Mouse (Mus musculus) midbrain, postnatal 0 days (tissue): ENCODE measurements around the gene Mrps24. TPM values are rescaled to one million over a fixed set of nuclear protein-coding genes. Genes with fewer than 3 reads are reported as not detected.

Experiments
- ATAC-seq: fragments of 200-750 bp; cut with Nextera tagmentation; 2 replicates; pipeline ENCODE4 v1.8.0; 2017; ENCODE audit warnings: moderate number of reproducible peaks, mild to moderate bottlenecking, moderate TSS enrichment, moderate library complexity; ENCODE audit not compliant: low FRiP score
- DNase-seq: peaks from one replicate; pipeline ENCODE4 v3.0.0-alpha.2; 2015; ENCODE audit warnings: low spot score
- H3K27ac ChIP-seq: fragments of 300-500 bp; sonication (generic); 2 replicates; pipeline ENCODE4 v1.5.1; 2014; ENCODE audit warnings: low read depth, mild to moderate bottlenecking, low read length, mixed read lengths
- H3K27me3 ChIP-seq: fragments of 300-500 bp; sonication (generic); 2 replicates; pipeline ENCODE4 v1.6.1; 2014; ENCODE audit warnings: low read length, control low read depth, mixed read lengths; ENCODE audit not compliant: insufficient read depth
- H3K36me3 ChIP-seq: fragments of 300-500 bp; sonication (generic); 2 replicates; pipeline ENCODE4 v1.6.1; 2014; ENCODE audit warnings: low read length, control low read depth, mixed read lengths; ENCODE audit not compliant: insufficient read depth
- H3K4me1 ChIP-seq: fragments of 300-500 bp; sonication (generic); 2 replicates; pipeline ENCODE4 v1.6.1; 2014; ENCODE audit warnings: mild to moderate bottlenecking, control low read depth, antibody characterized with exemption, low read length, mixed read lengths; ENCODE audit not compliant: insufficient read depth
- H3K4me2 ChIP-seq: fragments of 300-500 bp; sonication (generic); 2 replicates; pipeline ENCODE4 v1.6.1; 2014; ENCODE audit warnings: low read depth, mild to moderate bottlenecking, low read length, mixed read lengths; ENCODE audit not compliant: poor library complexity, severe bottlenecking
- H3K4me3 ChIP-seq: fragments of 300-500 bp; sonication (generic); 2 replicates; pipeline ENCODE4 v1.5.1; 2014; ENCODE audit warnings: low read depth, mild to moderate bottlenecking, low read length, moderate library complexity
- H3K9ac ChIP-seq: fragments of 300-500 bp; sonication (generic); replicated peaks from 2 replicates; pipeline ENCODE4 v1.6.1; 2014; ENCODE audit warnings: mild to moderate bottlenecking, low read length, moderate library complexity, mixed read lengths; ENCODE audit not compliant: poor library complexity, severe bottlenecking
- H3K9me3 ChIP-seq: fragments of 300-500 bp; sonication (generic); 2 replicates; pipeline ENCODE4 v1.6.1; 2016; ENCODE audit warnings: low read length, control low read depth
- CTCF ChIP-seq: IDR thresholded peaks from 2 replicates; pipeline ENCODE4 v1.5.1; 2016; ENCODE audit warnings: antibody characterized with exemption, mild to moderate bottlenecking
- WGBS: fragments of 180-500 bp; shearing (Covaris S2); extraction: QIAGEN DNeasy Blood & Tissue Kit; methylation state at CpG from one replicate; pipeline ENCODE4 v1.1.7; 2014; 5-methylcytosine and 5-hydroxymethylcytosine counted together
- polyA plus RNA-seq: library from polyadenylated mRNA; unstranded; fragments of >200 nt; fragmentation: Nextera tagmentation; extraction: Ambion mirVana; gene quantifications from 2 replicates; pipeline ENCODE4 v1.2.1, GENCODE M21; 2015
- total RNA-seq: library from RNA; depleted of rRNA; stranded (reverse); fragments of >200 nt; gene quantifications from 2 replicates; pipeline ENCODE4 v1.2.3, GENCODE M21; 2014; rRNA removed

Gene Mrps24
- total RNA-seq (62.2 and 86.4 TPM in 2 replicates), polyA plus RNA-seq (222 and 226 TPM in 2 replicates)

- WGBS: 86% methylated on average over 14 of the region's 14 CpGs
- H3K36me3 ChIP-seq: peaks cover 40% of the 10 kb centered on the region
- no peak for TF ChIP-seq CTCF
- no peak within 1 kb of the TSS for H3K4me2 ChIP-seq
- H3K27ac ChIP-seq: no peak within 1 kb of the TSS
- no peak within 1 kb of the TSS for H3K4me3 ChIP-seq
- no peaks in the 10 kb centered on the region for H3K9me3 ChIP-seq
- ATAC-seq: no peak
- no peaks in the 10 kb centered on the region for H3K27me3 ChIP-seq
- no peaks in the 10 kb centered on the region for H3K4me1 ChIP-seq
- no peak within 1 kb of the TSS for H3K9ac ChIP-seq
- DNase-seq: no peak
Measured at GRCm38 (mm10) chr11:5715630-5716105, at the start of gene Mrps24. TSS of gene Mrps24 (minus strand) at chr11:5715680.

GRCm38 (mm10) chr11:5762633-5762982 is 47.1 kb upstream of the Mrps24 start:
- Histone ChIP-seq H3K4me2 (peak overlapping the region; percentile 79), H3K9ac (0 out of 2 replicates have a peak overlapping the region, but pooled peaks have one; percentile 85), H3K9me3 (no peaks in the 10 kb centered on the region), H3K27ac (peak overlapping the region; percentile 92; the same call in 1 of the 2 replicates), H3K27me3 (no peaks in the 10 kb centered on the region), H3K4me1 (0 out of 2 replicates have a peak, but pooled peaks cover 5% of the 10 kb centered on the region), H3K36me3 (0 out of 2 replicates have a peak, but pooled peaks cover 2% of the 10 kb centered on the region), H3K4me3 (peak overlapping the region; percentile 78)
- WGBS: 18% methylated on average over 6 of the region's 6 CpGs
- DNase-seq (no peak), ATAC-seq (peak; percentile 21; the same call in 1 of the 2 replicates)
- TF ChIP-seq CTCF: no peak

- TF ChIP-seq CTCF: peak; percentile 8; the same call in 1 of the 2 replicates
- peak within 1 kb of the TSS; percentile 85 for H3K9ac ChIP-seq
- H3K4me1 ChIP-seq: 0 out of 2 replicates have a peak, but pooled peaks cover 5% of the 10 kb centered on the region
- 0 out of 2 replicates have a peak, but pooled peaks cover 2% of the 10 kb centered on the region for H3K36me3 ChIP-seq
- peak; percentile 94 for DNase-seq
- ATAC-seq: peak; percentile 98
- peak within 1 kb of the TSS; percentile 92 for H3K27ac ChIP-seq
- H3K9me3 ChIP-seq: no peaks in the 10 kb centered on the region
- peak within 1 kb of the TSS; percentile 79 for H3K4me2 ChIP-seq
- peak within 1 kb of the TSS; percentile 78 for H3K4me3 ChIP-seq
- WGBS: under 1% methylated on average over 66 of the region's 68 CpGs
- H3K27me3 ChIP-seq: no peaks in the 10 kb centered on the region
Measured at GRCm38 (mm10) chr11:5761820-5762632, 46.5 kb upstream of the Mrps24 start, which contains the start of gene Urgcp. TSS of gene Urgcp (minus strand) at chr11:5762376.

DNA sequence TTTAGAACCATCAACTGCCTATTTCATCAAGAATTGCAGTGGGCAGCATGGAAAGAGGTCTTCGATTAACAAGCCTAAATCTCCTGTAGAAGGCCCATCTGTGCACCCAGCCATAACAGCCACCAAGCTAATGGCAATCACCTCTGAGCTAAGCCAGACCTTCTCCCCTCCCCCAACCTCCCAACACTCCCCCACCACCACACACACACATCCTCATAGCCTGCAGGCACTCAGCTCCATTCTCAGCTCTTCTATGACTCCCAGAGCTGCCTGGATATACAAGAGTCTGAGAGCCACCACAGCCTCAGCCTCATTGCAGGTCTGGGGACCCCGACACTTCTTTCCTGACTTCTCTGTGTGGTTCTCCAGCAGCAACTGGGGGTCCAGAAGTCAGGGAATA is 38.3 kb upstream of the Mrps24 start:
- Histone ChIP-seq H3K27ac (no peak overlapping the region), H3K36me3 (no peaks in the 10 kb centered on the region), H3K9ac (no peak overlapping the region), H3K9me3 (0 out of 2 replicates have a peak, but pooled peaks cover 3% of the 10 kb centered on the region), H3K27me3 (no peaks in the 10 kb centered on the region), H3K4me2 (no peak overlapping the region), H3K4me1 (no peaks in the 10 kb centered on the region), H3K4me3 (no peak overlapping the region)
- no peak for TF ChIP-seq CTCF
- no peak for DNase-seq
- WGBS: 94% methylated on average over 2 of the region's 2 CpGs
- ATAC-seq: no peak

- Histone ChIP-seq H3K27ac (no peak overlapping the region), H3K9me3 (no peaks in the 10 kb centered on the region), H3K9ac (no peak overlapping the region), H3K4me3 (no peak overlapping the region), H3K4me2 (no peak overlapping the region), H3K36me3 (no peaks in the 10 kb centered on the region), H3K27me3 (no peaks in the 10 kb centered on the region), H3K4me1 (0 out of 2 replicates have a peak, but pooled peaks cover 2% of the 10 kb centered on the region)
- 71% methylated on average over 2 of the region's 2 CpGs for WGBS
- no peak for ATAC-seq
- no peak for DNase-seq
- TF ChIP-seq CTCF: no peak
Measured at GRCm38 (mm10) chr11:5744951-5745350, 29.5 kb upstream of the Mrps24 start.

GRCm38 (mm10) chr11:5742106-5742505 is 26.6 kb upstream of the Mrps24 start:
- peak; percentile 47 for TF ChIP-seq CTCF
- ATAC-seq (no peak), DNase-seq (no peak)
- no peak overlapping the region for H3K27ac ChIP-seq
- 79% methylated on average over 7 of the region's 7 CpGs for WGBS
- H3K9ac ChIP-seq: no peak overlapping the region
- H3K27me3 ChIP-seq: no peaks in the 10 kb centered on the region
- H3K4me3 ChIP-seq: no peak overlapping the region
- no peak overlapping the region for H3K4me2 ChIP-seq
- 0 out of 2 replicates have a peak, but pooled peaks cover 4% of the 10 kb centered on the region for H3K4me1 ChIP-seq
- H3K9me3 ChIP-seq: no peaks in the 10 kb centered on the region
- no peaks in the 10 kb centered on the region for H3K36me3 ChIP-seq
